Mouse (Mus musculus): Measurements from ENCODE around the gene Gucd1. TPM values are rescaled to one million over a fixed set of nuclear protein-coding genes. Genes with fewer than 3 reads are reported as not detected.
"Not testable (repeated sequence)": the region's sequence is repeated elsewhere in the genome, so short reads cannot be mapped to it uniquely, and the experiment has no call there.

Gene Gucd1
- polyA plus RNA-seq, 1 experiment from 2014 or later: 19.7 TPM

- ATAC-seq: peak; percentile 60
- no peaks in the 10 kb centered on the region for H3K27me3 ChIP-seq
- in situ Hi-C loops (cut with MboI; ENCODE audit: low pct_unique_long_range_greater_than_20kb): no loop called here
- CTCF ChIA-PET: no interaction called here
- DNase-seq (ENCODE audit: low read depth, low spot score): no peak
- no peak for TF ChIP-seq CTCF (IDR thresholded peaks at IDR 0.05)
- POLR2A ChIA-PET: no interaction called here
Measured at GRCm38 (mm10) chr10:75504234-75505129, 13.3 kb downstream of the Gucd1 start.

GRCm38 (mm10) chr10:75503692-75504091 is 14.1 kb downstream of the Gucd1 start:
- CTCF ChIA-PET: no interaction called here
- ATAC-seq (no peak), DNase-seq (ENCODE audit: low read depth, low spot score) (no peak)
- TF ChIP-seq CTCF (IDR thresholded peaks at IDR 0.05): no peak
- POLR2A ChIA-PET: no interaction called here
- H3K27me3 ChIP-seq: no peaks in the 10 kb centered on the region
- in situ Hi-C loops (cut with MboI; ENCODE audit: low pct_unique_long_range_greater_than_20kb): no loop called here

- no peak for DNase-seq (ENCODE audit: low read depth, low spot score)
- in situ Hi-C loops (cut with MboI; ENCODE audit: low pct_unique_long_range_greater_than_20kb): no loop called here
- ATAC-seq: no peak
- ChIA-PET CTCF (no interaction called here), POLR2A (interaction anchor here (0.7 to 0.8 kb wide), 2 partner anchors 23 to 903 kb away, joined by 3 to 7 read pairs; no protein-coding TSS in a partner anchor)
- no peaks in the 10 kb centered on the region for H3K27me3 ChIP-seq
- no peak for TF ChIP-seq CTCF (IDR thresholded peaks at IDR 0.05)
Measured at GRCm38 (mm10) chr10:75501641-75502040, 16.1 kb downstream of the Gucd1 start.

DNA sequence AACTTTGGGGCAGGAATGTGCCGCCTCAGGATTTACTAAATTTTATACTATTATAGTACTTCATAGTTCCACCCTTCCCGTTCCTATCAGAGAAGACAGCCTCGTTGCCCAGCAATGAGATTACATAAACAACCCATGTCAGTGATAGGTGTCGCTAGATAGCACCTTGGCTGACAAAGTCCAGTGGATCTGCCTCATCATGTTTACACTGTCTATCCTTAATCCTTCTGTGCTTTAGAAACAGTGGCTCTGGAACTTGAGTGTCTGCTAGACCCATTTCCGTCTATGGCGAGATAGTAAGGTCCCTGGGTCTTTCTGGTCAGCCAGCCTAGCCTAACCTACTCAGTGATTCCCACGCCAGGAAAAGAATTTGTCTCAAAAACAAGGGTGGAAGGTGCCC is 17.4 kb downstream of the Gucd1 start:
- ATAC-seq (no peak), DNase-seq (ENCODE audit: low read depth, low spot score) (no peak)
- ChIA-PET CTCF (no interaction called here), POLR2A (interaction anchor here (0.6 to 0.8 kb wide), 3 partner anchors 17 to 366 kb away, joined by 3 to 7 read pairs (median 4); partner anchors contain the start of genes Gucd1 and Snrpd3)
- no peaks in the 10 kb centered on the region for H3K27me3 ChIP-seq
- TF ChIP-seq CTCF (IDR thresholded peaks at IDR 0.05): no peak
- in situ Hi-C loops (cut with MboI; ENCODE audit: low pct_unique_long_range_greater_than_20kb): no loop called here

DNA sequence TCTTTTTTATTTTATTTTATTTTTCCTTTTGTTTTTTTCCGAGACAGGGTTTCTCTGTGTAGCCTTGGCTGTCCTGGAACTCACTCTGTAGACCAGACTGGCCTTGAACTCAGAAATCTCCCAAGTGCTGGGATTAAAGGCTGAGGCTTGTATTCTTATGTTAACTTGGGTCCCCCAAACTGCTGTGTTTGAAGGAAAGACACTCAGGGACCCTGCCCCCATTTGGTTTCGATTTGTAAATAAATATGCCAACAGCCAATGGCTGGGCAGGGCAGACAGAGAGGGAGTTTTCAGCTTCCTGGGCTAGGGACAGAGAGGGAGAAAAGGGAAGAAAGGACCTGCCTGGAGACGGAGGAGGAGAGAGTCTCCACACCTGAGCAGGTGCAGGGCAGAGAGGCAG is 18.0 kb downstream of the Gucd1 start:
- DNase-seq (ENCODE audit: low read depth, low spot score) (no peak), ATAC-seq (no peak)
- CTCF ChIA-PET: no interaction called here
- H3K27me3 ChIP-seq: no peaks in the 10 kb centered on the region
- in situ Hi-C loops (cut with MboI; ENCODE audit: low pct_unique_long_range_greater_than_20kb): no loop called here
- no peak for TF ChIP-seq CTCF (IDR thresholded peaks at IDR 0.05)
- POLR2A ChIA-PET: interaction anchor here (0.8 kb wide), 1 partner anchor 21 kb away, joined by 4 read pairs; no protein-coding TSS in a partner anchor

DNA sequence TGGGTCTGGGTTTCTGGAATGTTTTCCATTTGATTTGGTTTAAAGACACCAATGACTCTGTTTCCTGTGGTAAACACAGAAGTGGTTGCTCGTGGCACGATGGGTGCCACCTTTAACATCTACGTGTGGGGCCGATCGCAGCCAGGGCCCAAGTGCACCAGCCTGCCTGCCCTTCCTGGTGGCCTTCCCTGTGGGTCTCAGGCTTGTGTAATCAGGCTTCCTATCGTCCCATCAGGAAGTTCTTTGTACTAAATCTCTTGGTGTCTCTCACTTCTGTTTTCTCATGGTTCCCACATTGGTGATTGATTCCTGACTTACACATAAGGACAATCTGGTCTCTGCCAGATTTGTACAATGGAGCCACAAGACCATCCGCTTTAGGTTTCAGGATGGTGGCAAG is 18.6 kb downstream of the Gucd1 start:
- DNase-seq (ENCODE audit: low read depth, low spot score); H3K27me3 ChIP-seq; POLR2A ChIA-PET; in situ Hi-C loops (cut with MboI; ENCODE audit: low pct_unique_long_range_greater_than_20kb); ATAC-seq: not testable (repeated sequence)
- CTCF ChIA-PET: interaction anchor here (1.2 kb wide), 1 partner anchor 62 kb away, joined by 3 read pairs; no protein-coding TSS in a partner anchor

GRCm38 (mm10) chr10:75495921-75496320 is 21.9 kb downstream of the Gucd1 start:
- in situ Hi-C loops (cut with MboI; ENCODE audit: low pct_unique_long_range_greater_than_20kb): no loop called here
- TF ChIP-seq CTCF (IDR thresholded peaks at IDR 0.05): no peak
- ChIA-PET CTCF (no interaction called here), POLR2A (no interaction called here)
- H3K27me3 ChIP-seq: no peaks in the 10 kb centered on the region
- ATAC-seq: no peak
- DNase-seq (ENCODE audit: low read depth, low spot score): no peak

DNA sequence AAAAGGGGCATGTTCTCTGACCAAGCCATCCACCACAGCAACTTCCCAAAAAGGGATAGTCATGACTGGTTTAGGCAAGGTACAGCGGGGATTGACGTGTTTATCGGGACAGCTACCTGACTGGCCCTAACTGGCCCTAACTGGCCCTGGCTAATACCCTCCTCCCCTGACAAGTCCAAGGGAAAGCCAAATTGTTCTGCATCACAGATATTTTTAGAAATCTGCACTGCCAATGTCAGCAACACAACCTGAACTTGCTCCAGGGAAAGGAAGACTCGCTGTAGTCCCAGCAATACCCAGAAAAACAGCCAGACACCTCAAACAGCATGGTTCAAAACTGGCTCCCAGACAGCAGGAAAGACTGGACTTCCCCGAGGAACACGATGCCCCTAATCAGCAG is 22.5 kb downstream of the Gucd1 start:
- in situ Hi-C loops (cut with MboI; ENCODE audit: low pct_unique_long_range_greater_than_20kb): no loop called here
- H3K27me3 ChIP-seq: no peaks in the 10 kb centered on the region
- no peak for DNase-seq (ENCODE audit: low read depth, low spot score)
- TF ChIP-seq CTCF (IDR thresholded peaks at IDR 0.05): no peak
- ChIA-PET POLR2A (no interaction called here), CTCF (no interaction called here)
- ATAC-seq: no peak

DNA sequence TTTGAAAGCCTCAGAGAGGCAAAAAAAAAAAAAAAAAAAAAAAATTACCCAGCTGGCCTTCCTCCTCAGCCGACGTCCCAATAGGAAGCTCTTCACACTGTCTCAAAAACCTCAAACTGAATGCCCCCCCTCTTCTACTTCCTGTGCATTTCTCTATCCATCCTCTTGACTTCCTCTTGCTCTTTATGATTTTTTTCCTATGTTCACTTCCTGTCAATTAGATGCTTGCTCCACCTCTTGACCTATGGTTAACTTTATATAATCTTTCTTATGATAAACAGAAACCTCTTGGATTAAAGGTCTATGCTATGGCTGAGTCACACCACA is 25.9 kb downstream of the Gucd1 start:
- ATAC-seq (no peak), DNase-seq (ENCODE audit: low read depth, low spot score) (no peak)
- CTCF ChIA-PET: no interaction called here
- H3K27me3 ChIP-seq: no peaks in the 10 kb centered on the region
- no peak for TF ChIP-seq CTCF (IDR thresholded peaks at IDR 0.05)
- POLR2A ChIA-PET: interaction anchor here (0.7 kb wide), 1 partner anchor 308 kb away, joined by 3 read pairs; no protein-coding TSS in a partner anchor
- in situ Hi-C loops (cut with MboI; ENCODE audit: low pct_unique_long_range_greater_than_20kb): no loop called here

DNA sequence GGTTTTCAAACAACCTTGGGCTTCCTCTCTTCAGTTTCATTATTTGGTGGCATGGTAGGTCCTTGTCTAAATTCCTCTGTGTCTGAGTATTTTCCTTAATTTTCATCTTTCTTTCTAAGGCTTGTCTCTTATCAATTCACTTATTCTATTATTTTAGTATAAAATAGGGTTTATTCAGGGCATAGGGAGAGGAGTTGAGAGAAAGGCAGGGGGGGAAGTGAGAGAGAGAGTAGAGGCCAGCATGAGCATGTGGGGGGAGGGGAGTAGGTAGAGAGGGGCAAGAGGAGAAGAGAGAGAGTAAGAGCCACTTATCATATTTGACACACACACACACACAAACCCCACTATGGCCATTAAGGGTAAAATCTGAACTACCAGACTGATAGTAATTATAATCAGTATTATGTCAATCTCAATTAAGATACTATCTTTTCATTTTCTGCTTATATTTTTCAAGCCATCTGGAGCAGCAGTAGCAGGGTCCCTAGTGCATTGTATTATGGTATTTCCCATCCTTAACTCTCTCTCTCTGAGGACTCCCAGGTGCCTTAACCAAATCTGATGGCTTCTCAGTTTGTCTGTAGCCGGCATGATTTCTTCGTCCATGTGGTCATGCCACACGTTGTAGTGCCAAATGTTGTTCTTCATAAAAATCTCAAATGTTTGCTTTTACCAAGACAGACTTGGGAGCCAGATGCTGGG is 26.4 kb downstream of the Gucd1 start:
- in situ Hi-C loops (cut with MboI; ENCODE audit: low pct_unique_long_range_greater_than_20kb): no loop called here
- ATAC-seq (no peak), DNase-seq (ENCODE audit: low read depth, low spot score) (no peak)
- H3K27me3 ChIP-seq: no peaks in the 10 kb centered on the region
- no peak for TF ChIP-seq CTCF (IDR thresholded peaks at IDR 0.05)
- CTCF ChIA-PET: interaction anchor here (1.2 kb wide), 1 partner anchor 21 kb away, joined by 3 read pairs; no protein-coding TSS in a partner anchor
- POLR2A ChIA-PET: interaction anchor here (0.7 kb wide), 1 partner anchor 307 kb away, joined by 3 read pairs; no protein-coding TSS in a partner anchor

DNA sequence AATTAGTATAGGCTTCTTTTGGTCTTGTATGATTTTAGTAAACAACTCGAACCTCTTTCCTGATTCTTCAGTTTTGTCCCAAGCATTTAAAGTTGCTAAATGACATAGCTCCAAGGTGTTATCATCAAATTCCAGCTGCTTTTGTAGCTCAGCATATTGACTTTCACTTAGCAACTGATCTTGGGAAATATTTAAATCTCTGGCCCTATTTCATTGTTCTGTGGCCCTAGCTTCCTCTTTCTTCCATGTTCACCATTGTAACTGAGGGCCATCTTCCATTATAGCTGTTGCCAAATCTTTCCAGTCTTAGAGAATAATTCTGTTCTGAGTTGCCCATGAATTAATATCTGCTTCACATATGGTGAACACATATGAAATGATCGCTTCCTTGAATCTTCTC is 27.0 kb downstream of the Gucd1 start:
- H3K27me3 ChIP-seq: no peaks in the 10 kb centered on the region
- DNase-seq (ENCODE audit: low read depth, low spot score) (no peak), ATAC-seq (no peak)
- in situ Hi-C loops (cut with MboI; ENCODE audit: low pct_unique_long_range_greater_than_20kb): no loop called here
- CTCF ChIA-PET: interaction anchor here (1.2 kb wide), 1 partner anchor 21 kb away, joined by 3 read pairs; no protein-coding TSS in a partner anchor
- TF ChIP-seq CTCF (IDR thresholded peaks at IDR 0.05): no peak
- POLR2A ChIA-PET: no interaction called here

All from Patski (cell line).